Mouse (Mus musculus) effector memory CD4-positive, alpha-beta T cell, adult 7 months (primary cell): Measurements from ENCODE around the gene Msmp. TPM values are rescaled to one million over a fixed set of nuclear protein-coding genes. Genes with fewer than 3 reads are reported as not detected.

Experiments
- polyA plus RNA-seq: library from polyadenylated mRNA; unstranded; fragments of 100-300 nt; shearing (Covaris generic); gene quantifications from one replicate; pipeline ENCODE4 v1.2.1, GENCODE M21; 2017

Gene Msmp
- 2.8 TPM for polyA plus RNA-seq

GRCm38 (mm10) chr4:43584444-43585416, at the start of gene Msmp:
TSS of gene Msmp (minus strand) at chr4:43584494.

GRCm38 (mm10) chr4:43631046-43631955, 47.0 kb upstream of the Msmp start, which contains the start of gene Npr2:
TSS of gene Npr2 (plus strand) at chr4:43631935.

GRCm38 (mm10) chr4:43578376-43579204, 5.7 kb downstream of the Msmp start, which contains the start of the genes Rgp1 and Gba2:
TSS of gene Rgp1 (plus strand) at chr4:43578715.
TSS of gene Gba2 (minus strand) at chr4:43578873.

GRCm38 (mm10) chr4:43561997-43562768, 22.1 kb downstream of the Msmp start, which contains the start of the genes Creb3 and Tln1:
TSS of gene Creb3 (plus strand) at chr4:43562332.
TSS of gene Tln1 (minus strand) at chr4:43562691.

Other genes starting within 250 kb of the Msmp start
- gene Rusc2, start 202.5 kb downstream of the Msmp start, polyA plus RNA-seq, result 1.3 TPM
- not detected for gene Fam166b, start 155.4 kb downstream of the Msmp start, polyA plus RNA-seq
- gene Tesk1, start 142.6 kb downstream of the Msmp start, polyA plus RNA-seq, result 76.2 TPM
- gene Cd72, start 129.9 kb downstream of the Msmp start, polyA plus RNA-seq, result 22.2 TPM
- 259 TPM for gene Sit1, start 100.8 kb downstream of the Msmp start, polyA plus RNA-seq
- gene Ccdc107, start 91.6 kb downstream of the Msmp start, polyA plus RNA-seq, result 75.2 TPM
- gene Arhgef39, start 84.8 kb downstream of the Msmp start, polyA plus RNA-seq, result 11.4 TPM
- gene Car9, start 77.5 kb downstream of the Msmp start, polyA plus RNA-seq, result 0.45 TPM
- not detected for gene Tpm2, start 60.7 kb downstream of the Msmp start, polyA plus RNA-seq
- gene Creb3, start 22.2 kb downstream of the Msmp start, polyA plus RNA-seq, result 56.9 TPM
- 199 TPM for gene Tln1, start 21.8 kb downstream of the Msmp start, polyA plus RNA-seq
- gene Rgp1, start 5.8 kb downstream of the Msmp start, polyA plus RNA-seq, result 7.2 TPM
- gene Gba2, start 5.6 kb downstream of the Msmp start, polyA plus RNA-seq, result 26.1 TPM
- gene Npr2, start 47.4 kb upstream of the Msmp start, polyA plus RNA-seq, result 0.13 TPM
- gene Spag8, start 69.1 kb upstream of the Msmp start, polyA plus RNA-seq, result not detected
- gene Hint2, start 72.0 kb upstream of the Msmp start, polyA plus RNA-seq, result 54.9 TPM
- gene Tmem8b, start 84.5 kb upstream of the Msmp start, polyA plus RNA-seq, result 1.4 TPM
- gene Fam221b, start 84.7 kb upstream of the Msmp start, polyA plus RNA-seq, result 1.5 TPM
- gene Olfr70, start 116.3 kb upstream of the Msmp start, polyA plus RNA-seq, result not detected
- gene Olfr71, start 125.8 kb upstream of the Msmp start, polyA plus RNA-seq, result 0.15 TPM
- not detected for gene Hrct1, start 142.7 kb upstream of the Msmp start, polyA plus RNA-seq
- gene Spaar, start 145.5 kb upstream of the Msmp start, polyA plus RNA-seq, result 0.41 TPM
- gene Olfr159, start 186.5 kb upstream of the Msmp start, polyA plus RNA-seq, result not detected
- 0.95 TPM for gene Olfr156, start 239.4 kb upstream of the Msmp start, polyA plus RNA-seq